Mouse (Mus musculus): Measurements from ENCODE around the gene Gm1673. TPM values are rescaled to one million over a fixed set of nuclear protein-coding genes. Genes with fewer than 3 reads are reported as not detected.

The Gm1673 gene
- polyA plus RNA-seq (2015; fragmentation: Nextera tagmentation; extraction: Ambion mirVana): 85.9 and 90.0 TPM in 2 replicates

GRCm38 (mm10) chr5:33983309-33984121 is at the start of gene Gm1673:
Gene Gm1673 (plus strand): TSS chr5:33983433.
- Histone ChIP-seq H3K36me3 (ENCODE audit: insufficient read depth, low read length) (no peaks in the 10 kb centered on the region), H3K9ac (ENCODE audit: low read depth, low read length) (peak within 1 kb of the TSS; percentile 71), H3K4me2 (ENCODE audit: low read length) (peak within 1 kb of the TSS; percentile 98), H3K4me3 (replicated peaks; ENCODE audit: low read depth, low read length) (peak within 1 kb of the TSS; percentile 76), H3K27me3 (ENCODE audit: insufficient read depth, low read length) (no peaks in the 10 kb centered on the region), H3K4me1 (replicated peaks; ENCODE audit: insufficient read depth, low read length) (peaks cover 3% of the 10 kb centered on the region; the same call in 1 of the 2 replicates), H3K9me3 (replicated peaks; ENCODE audit: low read length) (no peaks in the 10 kb centered on the region), H3K27ac (peak within 1 kb of the TSS; percentile 8; the same call in 1 of the 2 replicates)
- under 1% methylated on average over 82 of the region's 88 CpGs for WGBS
- peak; percentile 85 for DNase-seq (ENCODE audit: low spot score)
- ATAC-seq (replicated peaks; ENCODE audit: low FRiP score, low read depth): peak; percentile 82
- peak; percentile 60 for TF ChIP-seq CTCF (IDR thresholded peaks at IDR 0.05; ENCODE audit: low read depth)

DNA sequence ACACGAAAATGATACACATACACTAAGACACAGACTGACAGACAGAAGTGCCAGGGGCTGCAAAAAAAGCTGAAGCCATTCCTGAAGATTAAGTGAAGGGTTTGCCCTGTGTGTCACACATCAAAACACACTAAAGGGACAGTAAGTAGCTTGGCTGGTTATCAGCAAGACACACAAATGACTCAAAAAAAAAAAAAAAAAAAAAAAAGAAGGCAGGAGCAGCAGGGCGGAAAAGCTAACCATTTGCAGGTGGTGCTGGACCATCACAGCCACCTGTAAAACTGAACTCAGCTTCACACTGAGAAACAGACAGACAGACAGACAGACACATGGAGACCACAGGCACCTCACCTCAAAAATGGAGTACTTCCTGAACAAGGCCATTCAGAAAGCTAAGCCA is 49.2 kb upstream of the Gm1673 start:
- Histone ChIP-seq H3K36me3 (ENCODE audit: insufficient read depth, low read length) (peaks cover 12% of the 10 kb centered on the region; the same call in 1 of the 2 replicates), H3K9ac (ENCODE audit: low read depth, low read length) (no peak overlapping the region), H3K27me3 (ENCODE audit: insufficient read depth, low read length) (no peaks in the 10 kb centered on the region), H3K4me1 (replicated peaks; ENCODE audit: insufficient read depth, low read length) (peaks cover 6% of the 10 kb centered on the region; the same call in 1 of the 2 replicates), H3K4me3 (replicated peaks; ENCODE audit: low read depth, low read length) (no peak overlapping the region), H3K9me3 (replicated peaks; ENCODE audit: low read length) (no peaks in the 10 kb centered on the region), H3K27ac (no peak overlapping the region), H3K4me2 (ENCODE audit: low read length) (0 out of 2 replicates have a peak overlapping the region, but pooled peaks have one; percentile 51)
- DNase-seq (ENCODE audit: low spot score) (no peak), ATAC-seq (replicated peaks; ENCODE audit: low FRiP score, low read depth) (no peak)
- 83% methylated on average over 2 of the region's 2 CpGs for WGBS
- no peak for TF ChIP-seq CTCF (IDR thresholded peaks at IDR 0.05; ENCODE audit: low read depth)

DNA sequence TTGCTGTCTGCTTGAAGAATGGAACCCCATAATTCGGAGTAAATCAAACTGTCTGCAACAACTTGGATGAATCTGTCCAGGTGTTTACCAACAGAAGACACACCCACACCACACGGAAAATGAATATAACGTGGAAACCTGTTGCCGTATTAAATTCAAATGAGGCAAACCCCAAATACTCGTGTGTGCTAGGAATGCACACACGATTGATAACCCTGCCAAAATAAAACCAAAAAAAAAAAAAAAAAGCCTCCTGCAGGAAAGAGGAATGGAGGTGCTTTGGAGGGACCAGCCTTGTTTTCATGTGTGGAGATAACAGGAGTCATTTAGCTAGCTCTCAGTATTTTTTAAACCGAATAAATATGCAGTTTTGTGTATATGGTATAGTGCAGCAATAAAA is 48.4 kb upstream of the Gm1673 start:
- no peak for DNase-seq (ENCODE audit: low spot score)
- no peak overlapping the region for H3K27ac ChIP-seq
- H3K4me2 ChIP-seq (ENCODE audit: low read length): peak overlapping the region; percentile 51
- ATAC-seq (replicated peaks; ENCODE audit: low FRiP score, low read depth): no peak
- peaks cover 6% of the 10 kb centered on the region; the same call in 1 of the 2 replicates for H3K4me1 ChIP-seq (replicated peaks; ENCODE audit: insufficient read depth, low read length)
- no peaks in the 10 kb centered on the region for H3K27me3 ChIP-seq (ENCODE audit: insufficient read depth, low read length)
- WGBS: 69% methylated on average over 7 of the region's 7 CpGs
- H3K36me3 ChIP-seq (ENCODE audit: insufficient read depth, low read length): peaks cover 7% of the 10 kb centered on the region; the same call in 1 of the 2 replicates
- H3K9me3 ChIP-seq (replicated peaks; ENCODE audit: low read length): no peaks in the 10 kb centered on the region
- peak overlapping the region; percentile 84 for H3K4me3 ChIP-seq (replicated peaks; ENCODE audit: low read depth, low read length)
- no peak for TF ChIP-seq CTCF (IDR thresholded peaks at IDR 0.05; ENCODE audit: low read depth)
- H3K9ac ChIP-seq (ENCODE audit: low read depth, low read length): no peak overlapping the region

- H3K4me1 ChIP-seq (replicated peaks; ENCODE audit: insufficient read depth, low read length): peaks cover 6% of the 10 kb centered on the region; the same call in 1 of the 2 replicates
- H3K9me3 ChIP-seq (replicated peaks; ENCODE audit: low read length): no peaks in the 10 kb centered on the region
- no peak for TF ChIP-seq CTCF (IDR thresholded peaks at IDR 0.05; ENCODE audit: low read depth)
- peak overlapping the region; percentile 51 for H3K4me2 ChIP-seq (ENCODE audit: low read length)
- peak overlapping the region; percentile 91 for H3K9ac ChIP-seq (ENCODE audit: low read depth, low read length)
- DNase-seq (ENCODE audit: low spot score): peak; percentile 67
- peak overlapping the region; percentile 84 for H3K4me3 ChIP-seq (replicated peaks; ENCODE audit: low read depth, low read length)
- under 1% methylated on average over 39 of the region's 39 CpGs for WGBS
- 0 out of 2 replicates have a peak, but pooled peaks cover 3% of the 10 kb centered on the region for H3K36me3 ChIP-seq (ENCODE audit: insufficient read depth, low read length)
- ATAC-seq (replicated peaks; ENCODE audit: low FRiP score, low read depth): no peak
- H3K27ac ChIP-seq: peak overlapping the region; percentile 95
- no peaks in the 10 kb centered on the region for H3K27me3 ChIP-seq (ENCODE audit: insufficient read depth, low read length)
Observed at GRCm38 (mm10) chr5:33935700-33936111, 47.5 kb upstream of the Gm1673 start.

- H3K27ac ChIP-seq: peak within 1 kb of the TSS; percentile 95
- DNase-seq (ENCODE audit: low spot score): peak; percentile 100
- ATAC-seq (replicated peaks; ENCODE audit: low FRiP score, low read depth): peak; percentile 98
- peak; percentile 48 for TF ChIP-seq CTCF (IDR thresholded peaks at IDR 0.05; ENCODE audit: low read depth)
- peaks cover 6% of the 10 kb centered on the region; the same call in 1 of the 2 replicates for H3K4me1 ChIP-seq (replicated peaks; ENCODE audit: insufficient read depth, low read length)
- H3K4me3 ChIP-seq (replicated peaks; ENCODE audit: low read depth, low read length): peak within 1 kb of the TSS; percentile 84
- H3K27me3 ChIP-seq (ENCODE audit: insufficient read depth, low read length): no peaks in the 10 kb centered on the region
- peak within 1 kb of the TSS; percentile 91 for H3K9ac ChIP-seq (ENCODE audit: low read depth, low read length)
- peak within 1 kb of the TSS; percentile 68 for H3K4me2 ChIP-seq (ENCODE audit: low read length)
- no peaks in the 10 kb centered on the region for H3K9me3 ChIP-seq (replicated peaks; ENCODE audit: low read length)
- H3K36me3 ChIP-seq (ENCODE audit: insufficient read depth, low read length): 0 out of 2 replicates have a peak, but pooled peaks cover 3% of the 10 kb centered on the region
- 2% methylated on average over 61 of the region's 61 CpGs for WGBS
Observed at GRCm38 (mm10) chr5:33936120-33936707, 47.0 kb upstream of the Gm1673 start, which contains the start of gene Nelfa. Gene Nelfa (minus strand): TSS chr5:33936413.

DNA sequence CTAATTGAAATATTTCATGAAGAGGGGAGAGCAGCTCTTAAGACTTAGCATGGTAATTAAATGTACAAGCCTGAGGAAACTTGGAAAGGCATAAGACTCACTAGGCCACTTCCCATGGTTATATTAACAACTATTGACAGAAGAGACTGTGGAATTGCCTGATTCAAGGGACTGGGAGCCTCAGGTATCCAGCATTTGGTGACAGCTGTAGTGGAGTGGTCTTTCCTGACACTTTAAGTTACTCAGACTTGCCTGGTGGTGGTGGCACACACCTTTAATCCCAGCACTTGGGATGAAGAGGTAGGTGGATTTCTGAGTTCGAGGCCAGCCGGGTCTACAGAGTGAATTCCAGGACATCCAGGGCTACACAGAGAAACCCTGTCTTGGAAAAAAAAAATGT is 46.0 kb upstream of the Gm1673 start:
- Histone ChIP-seq H3K4me3 (replicated peaks; ENCODE audit: low read depth, low read length) (peak overlapping the region; percentile 84), H3K9ac (ENCODE audit: low read depth, low read length) (no peak overlapping the region), H3K27me3 (ENCODE audit: insufficient read depth, low read length) (no peaks in the 10 kb centered on the region), H3K4me2 (ENCODE audit: low read length) (peak overlapping the region; percentile 68), H3K27ac (no peak overlapping the region; the same call in 1 of the 2 replicates), H3K36me3 (ENCODE audit: insufficient read depth, low read length) (0 out of 2 replicates have a peak, but pooled peaks cover 3% of the 10 kb centered on the region), H3K4me1 (replicated peaks; ENCODE audit: insufficient read depth, low read length) (peaks cover 6% of the 10 kb centered on the region; the same call in 1 of the 2 replicates), H3K9me3 (replicated peaks; ENCODE audit: low read length) (no peaks in the 10 kb centered on the region)
- 98% methylated on average over 2 of the region's 2 CpGs for WGBS
- TF ChIP-seq CTCF (IDR thresholded peaks at IDR 0.05; ENCODE audit: low read depth): no peak
- ATAC-seq (replicated peaks; ENCODE audit: low FRiP score, low read depth) (no peak), DNase-seq (ENCODE audit: low spot score) (no peak)
